Mouse (Mus musculus) heart, adult 2 months (tissue): Measurements from ENCODE around the gene Brca2. TPM values are rescaled to one million over a fixed set of nuclear protein-coding genes. Genes with fewer than 3 reads are reported as not detected.
A peak's percentile ranks its signal among the peaks of the same experiment; 100 is the strongest.

Experiments used
- DNase-seq, 2 experiments: peaks; one replicate each; pipeline ENCODE4 v3.0.0; 2021
- H3K27ac ChIP-seq: fragments of 200-600 bp; 2 replicates; pipeline ENCODE4 v1.8.1; 2022
- H3K27me3 ChIP-seq: fragments of 200-500 bp; 2 replicates; pipeline ENCODE4 v1.6.1; 2012; ENCODE audit warnings: mild to moderate bottlenecking, low read length, inconsistent platforms, mixed read lengths; ENCODE audit not compliant: control insufficient read depth, insufficient read depth
- H3K36me3 ChIP-seq: fragments of 200-500 bp; 2 replicates; pipeline ENCODE4 v1.6.1; 2012; ENCODE audit warnings: low read length, inconsistent platforms; ENCODE audit not compliant: control insufficient read depth, insufficient read depth
- H3K4me1 ChIP-seq: fragments of 200-500 bp; 2 replicates; pipeline ENCODE4 v1.6.1; 2011; ENCODE audit warnings: low read length; ENCODE audit not compliant: control insufficient read depth, insufficient read depth
- H3K4me3 ChIP-seq: fragments of 200-600 bp; 2 replicates; pipeline ENCODE4 v1.8.1; 2022
- H3K79me2 ChIP-seq: fragments of 200-500 bp; replicated peaks from 2 replicates; pipeline ENCODE4 v1.6.1; 2012; ENCODE audit warnings: mild to moderate bottlenecking, inconsistent platforms, low read length, moderate library complexity, mixed read lengths; ENCODE audit not compliant: control insufficient read depth, insufficient read depth
- H3K9ac ChIP-seq: fragments of 200-500 bp; 2 replicates; pipeline ENCODE4 v1.6.1; 2012; ENCODE audit warnings: low read depth, mild to moderate bottlenecking, control low read depth, inconsistent platforms, low read length, mixed read lengths
- CTCF ChIP-seq: fragments of 200-600 bp; IDR thresholded peaks from 2 replicates; pipeline ENCODE4 v1.8.1; 2022; ENCODE audit warnings: antibody characterized with exemption, mild to moderate bottlenecking, moderate library complexity
- EP300 ChIP-seq: fragments of 200-500 bp; IDR thresholded peaks from 2 replicates; pipeline ENCODE4 v1.6.1; 2011; ENCODE audit warnings: low read depth, low read length, control low read depth; ENCODE audit not compliant: insufficient read depth
- POLR2A ChIP-seq: fragments of 200-500 bp; IDR thresholded peaks from 2 replicates; pipeline ENCODE4 v1.6.1; 2011; ENCODE audit warnings: mild to moderate bottlenecking, low read depth, low read length, control low read depth; ENCODE audit not compliant: insufficient read depth
- WGBS: fragments of 180-500 bp; shearing (Covaris S2); methylation state at CpG from one replicate; pipeline ENCODE4 v1.1.7; 2018; 5-methylcytosine and 5-hydroxymethylcytosine counted together
- intact Hi-C: fragments of 180-260 bp; cut with DNase I; formaldehyde crosslinking; loops from one replicate; pipeline ENCODE4 v1.15.1; 2025
- polyA plus RNA-seq: library from polyadenylated mRNA; depleted of rRNA; stranded (reverse); fragments of >200 nt; gene quantifications from 2 replicates; pipeline ENCODE4 v1.2.3, GENCODE M21; 2012
- total RNA-seq, 2 experiments: library from RNA; stranded (reverse); gene quantifications; 2 replicates each; pipeline ENCODE4 v1.2.3; 2021

Brca2 gene
- total and polyA plus RNA-seq, 3 experiments, result 1.1 to 2.0 (median 1.6) TPM

GRCm38 (mm10) chr5:150495792-150496191, 26.6 kb upstream of the Brca2 start:
- H3K4me3 ChIP-seq, result no peak overlapping the region
- no peak overlapping the region for H3K27ac ChIP-seq
- H3K9ac ChIP-seq, result no peak overlapping the region
- WGBS, result 56% methylated on average over 6 of the region's 6 CpGs
- intact Hi-C loops, result loop anchor here (2.0 kb wide), 1 partner anchor 55 kb away; no protein-coding TSS in a partner anchor
- H3K4me1 ChIP-seq, result no peaks in the 10 kb centered on the region
- peak; percentile 37 to 70 for DNase-seq
- TF ChIP-seq POLR2A, result no peak
- TF ChIP-seq CTCF, result peak; percentile 93
- TF ChIP-seq EP300, result no peak
- no peaks in the 10 kb centered on the region for H3K36me3 ChIP-seq
- H3K27me3 ChIP-seq, result no peaks in the 10 kb centered on the region
- no peaks in the 10 kb centered on the region for H3K79me2 ChIP-seq

- Histone ChIP-seq H3K27ac (no peak overlapping the region), H3K36me3 (no peaks in the 10 kb centered on the region), H3K4me1 (no peaks in the 10 kb centered on the region), H3K4me3 (no peak overlapping the region), H3K79me2 (no peaks in the 10 kb centered on the region), H3K27me3 (no peaks in the 10 kb centered on the region), H3K9ac (no peak overlapping the region)
- intact Hi-C loops, result no loop called here
- no peak for TF ChIP-seq CTCF
- no peak for TF ChIP-seq EP300
- no peak for TF ChIP-seq POLR2A
- DNase-seq, result no peak
- WGBS, result 72% methylated on average over 6 of the region's 6 CpGs
Measured at GRCm38 (mm10) chr5:150510451-150511225, 11.8 kb upstream of the Brca2 start.

GRCm38 (mm10) chr5:150513264-150513663, 9.2 kb upstream of the Brca2 start:
- H3K9ac ChIP-seq, result no peak overlapping the region
- H3K27me3 ChIP-seq, result no peaks in the 10 kb centered on the region
- H3K4me1 ChIP-seq, result no peaks in the 10 kb centered on the region
- intact Hi-C loops, result no loop called here
- H3K79me2 ChIP-seq, result no peaks in the 10 kb centered on the region
- H3K27ac ChIP-seq, result no peak overlapping the region
- no peak for TF ChIP-seq POLR2A
- no peak for TF ChIP-seq CTCF
- no peak for TF ChIP-seq EP300
- no peaks in the 10 kb centered on the region for H3K36me3 ChIP-seq
- no peak for DNase-seq
- 88% methylated on average over 4 of the region's 4 CpGs for WGBS
- H3K4me3 ChIP-seq, result no peak overlapping the region

GRCm38 (mm10) chr5:150514027-150514426, 8.4 kb upstream of the Brca2 start:
- no peak overlapping the region for H3K27ac ChIP-seq
- no peaks in the 10 kb centered on the region for H3K36me3 ChIP-seq
- WGBS, result 48% methylated on average over 1 of the region's 1 CpGs
- H3K9ac ChIP-seq, result no peak overlapping the region
- no peaks in the 10 kb centered on the region for H3K27me3 ChIP-seq
- intact Hi-C loops, result no loop called here
- DNase-seq, result no peak
- H3K79me2 ChIP-seq, result no peaks in the 10 kb centered on the region
- TF ChIP-seq CTCF (no peak), POLR2A (no peak), EP300 (no peak)
- no peak overlapping the region for H3K4me3 ChIP-seq
- no peaks in the 10 kb centered on the region for H3K4me1 ChIP-seq

- TF ChIP-seq CTCF, result no peak
- TF ChIP-seq POLR2A, result no peak
- TF ChIP-seq EP300, result no peak
- H3K27me3 ChIP-seq, result no peaks in the 10 kb centered on the region
- H3K4me1 ChIP-seq, result no peaks in the 10 kb centered on the region
- DNase-seq, result no peak
- no peaks in the 10 kb centered on the region for H3K79me2 ChIP-seq
- intact Hi-C loops, result no loop called here
- H3K4me3 ChIP-seq, result no peak within 1 kb of the TSS
- H3K27ac ChIP-seq, result no peak within 1 kb of the TSS
- H3K9ac ChIP-seq, result no peak within 1 kb of the TSS
- WGBS, result 53% methylated on average over 4 of the region's 4 CpGs
- no peaks in the 10 kb centered on the region for H3K36me3 ChIP-seq
Measured at GRCm38 (mm10) chr5:150518064-150518463, 4.4 kb upstream of the Brca2 start, which contains the start of gene Zar1l. TSS of gene Zar1l (minus strand) at chr5:150518164.

- no peaks in the 10 kb centered on the region for H3K79me2 ChIP-seq
- no peak for DNase-seq
- H3K4me3 ChIP-seq, result no peak overlapping the region
- no peak overlapping the region for H3K9ac ChIP-seq
- no peaks in the 10 kb centered on the region for H3K27me3 ChIP-seq
- no peaks in the 10 kb centered on the region for H3K4me1 ChIP-seq
- no peak overlapping the region for H3K27ac ChIP-seq
- intact Hi-C loops, result no loop called here
- WGBS, result 93% methylated on average over 1 of the region's 1 CpGs
- TF ChIP-seq CTCF, result peak; percentile 68
- TF ChIP-seq POLR2A, result no peak
- no peaks in the 10 kb centered on the region for H3K36me3 ChIP-seq
Measured at GRCm38 (mm10) chr5:150519551-150519950, 2.9 kb upstream of the Brca2 start.
